ENCODE assay signal across 7 mouse cellular contexts in the genomic region with DNA sequence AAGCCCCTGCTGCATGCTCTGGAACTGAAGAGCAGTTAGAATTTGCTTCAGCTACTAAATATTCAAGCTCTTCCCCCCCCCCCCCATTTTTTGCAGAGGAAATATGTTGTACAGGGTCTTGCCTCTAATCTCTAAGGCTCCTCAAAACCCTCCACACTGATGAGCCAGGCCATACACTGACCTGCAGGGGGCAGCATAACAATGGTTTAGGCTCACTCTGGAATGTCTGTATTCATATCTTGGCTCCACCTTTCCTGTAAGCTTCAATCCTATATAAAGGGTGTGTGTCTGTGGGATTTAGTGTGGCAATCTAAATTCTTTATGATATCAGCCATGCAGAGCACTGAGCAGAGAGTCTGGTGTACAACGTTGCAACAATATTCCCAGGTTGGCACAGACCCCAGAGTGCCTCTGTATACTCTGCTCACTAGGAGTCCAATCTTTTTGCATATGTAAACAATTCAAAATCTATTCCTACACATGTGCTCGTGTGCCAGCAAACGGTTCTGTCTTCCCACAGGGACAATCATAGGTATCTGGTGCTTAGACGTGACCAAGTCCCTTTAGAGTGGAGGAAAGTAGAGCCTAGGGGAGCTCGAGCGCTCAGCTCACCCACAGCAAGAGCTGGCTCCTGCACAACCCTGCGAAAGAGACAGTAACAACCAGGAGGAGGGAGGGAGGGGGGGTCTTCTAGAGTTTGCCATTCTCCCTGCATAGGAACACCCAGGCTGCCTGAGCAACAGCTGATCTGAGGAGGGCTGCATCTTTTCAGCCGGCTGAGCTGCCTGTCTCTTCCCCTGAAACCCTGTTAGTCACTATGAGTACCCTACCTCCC.
DNase-seq lines count a peak whose midpoint lies in the region; ATAC-seq and TF ChIP-seq lines count a peak whose summit lies in the region.

No protein-coding gene starts in this region.

- 0 out of 2 replicates have a peak overlapping the region, but pooled peaks have one; percentile 1 for H3K4me2 ChIP-seq in forebrain, embryonic 15.5 days (replicated peaks)
- peak overlapping the region; percentile 28 for H3K4me2 ChIP-seq in hindbrain, embryonic 15.5 days

- TF ChIP-seq CTCF in Patski (IDR thresholded peaks at IDR 0.05): peak; percentile 86

- ATAC-seq in Patski: peak; percentile 57
- ATAC-seq in cerebellum, adult (ENCODE audit: insufficient number of reproducible peaks, low FRiP score, low TSS enrichment): peak; percentile 76
- ATAC-seq in forebrain, embryonic 15.5 days (replicated peaks): peak; percentile 85
- peak; percentile 89 for ATAC-seq in hindbrain, embryonic 15.5 days (ENCODE audit: low FRiP score, low read depth)
- ATAC-seq in megakaryocyte progenitor cell, adult 5-6 weeks (replicated peaks; ENCODE audit: poor library complexity): peak; percentile 86

- no peaks in the 10 kb centered on the region for H3K36me3 ChIP-seq in forebrain, embryonic 15.5 days
- no peaks in the 10 kb centered on the region for H3K36me3 ChIP-seq in hindbrain, embryonic 15.5 days

- in situ Hi-C loops in Patski (cut with MboI; ENCODE audit: low pct_unique_long_range_greater_than_20kb): loop anchor here (5.0 to 25.0 kb wide), 3 partner anchors 196 to 379 kb away; a partner anchor contains a TSS

- H3K9me3 ChIP-seq in forebrain, embryonic 15.5 days: no peaks in the 10 kb centered on the region
- H3K9me3 ChIP-seq in hindbrain, embryonic 15.5 days: no peaks in the 10 kb centered on the region

- H3K9ac ChIP-seq in forebrain, embryonic 15.5 days (replicated peaks): no peak overlapping the region
- no peak overlapping the region for H3K9ac ChIP-seq in hindbrain, embryonic 15.5 days

- H3K27ac ChIP-seq in forebrain, embryonic 15.5 days (replicated peaks): peak overlapping the region; percentile 12
- H3K27ac ChIP-seq in hindbrain, embryonic 15.5 days (replicated peaks): no peak overlapping the region; the same call in 1 of the 2 replicates

- CTCF ChIA-PET in Patski (lab: Charles Lee): interaction anchor here (0.6 to 2.1 kb wide), 10 partner anchors 8 to 362 kb away, joined by 3 to 9 read pairs (median 3); no protein-coding TSS in a partner anchor

- WGBS in forebrain, embryonic 15.5 days: 19% methylated on average over 8 of the region's 8 CpGs
- 22% methylated on average over 8 of the region's 8 CpGs for WGBS in hindbrain, embryonic 15.5 days

- no peaks in the 10 kb centered on the region for H3K27me3 ChIP-seq in Patski
- no peaks in the 10 kb centered on the region for H3K27me3 ChIP-seq in forebrain, embryonic 15.5 days
- H3K27me3 ChIP-seq in hindbrain, embryonic 15.5 days: no peaks in the 10 kb centered on the region

- DNase-seq in Patski (ENCODE audit: low read depth, low spot score): no peak
- peak; percentile 55 for DNase-seq in left cerebral cortex, adult 11 months (ENCODE audit: low spot score)
- DNase-seq in right cerebral cortex, postnatal 4 days: peak; percentile 82

- H3K4me1 ChIP-seq in forebrain, embryonic 15.5 days: peaks cover 40% of the 10 kb centered on the region
- H3K4me1 ChIP-seq in hindbrain, embryonic 15.5 days (replicated peaks): peaks cover 29% of the 10 kb centered on the region

- H3K4me3 ChIP-seq in forebrain, embryonic 15.5 days: no peak overlapping the region
- no peak overlapping the region for H3K4me3 ChIP-seq in hindbrain, embryonic 15.5 days

- POLR2A ChIA-PET in Patski (lab: Charles Lee): no interaction called here
